Mouse (Mus musculus) megakaryocyte, embryonic 14.5 days (primary cell): Measurements from ENCODE around the gene B130006D01Rik.

Experiments
- FLI1 ChIP-seq: IDR thresholded peaks from 2 replicates; pipeline ENCODE4 v1.6.1; 2012; ENCODE audit warnings: low read length, inconsistent platforms, mixed read lengths
- GATA1 ChIP-seq: IDR thresholded peaks from 3 replicates; pipeline ENCODE4 v1.6.1; 2012; ENCODE audit warnings: mixed read lengths, low read length, inconsistent platforms, borderline replicate concordance

GRCm38 (mm10) chr11:95714411-95714810 lies 9.0 kb upstream of the B130006D01Rik start:
- TF ChIP-seq GATA1: no peak
- no peak for TF ChIP-seq FLI1
